24 mouse cellular contexts compared by ENCODE assay signal in genomic region chr12:75090957-75091356, GRCm38 (mm10).
DNase-seq lines count a peak whose midpoint lies in the region; ATAC-seq and TF ChIP-seq lines count a peak whose summit lies in the region.
"Had no signal": no experiment of that assay in that cellular context is flagged by ENCODE, and none has a peak within 500 bp of the region (broad histone marks: within the 10 kb centered on the region; RNA-seq: fewer than 3 reads in every experiment).

No protein-coding gene starts in this region.

- no peak for TF ChIP-seq EP300 in liver, postnatal 0 days (IDR thresholded peaks at IDR 0.05; ENCODE audit: low read depth)

- no peaks in the 10 kb centered on the region for H3K9me3 ChIP-seq in forebrain, embryonic 13.5 days (replicated peaks)
- no peaks in the 10 kb centered on the region for H3K9me3 ChIP-seq in forebrain, embryonic 10.5 days
- H3K9me3 ChIP-seq in forebrain, embryonic 15.5 days, result no peaks in the 10 kb centered on the region
- no peaks in the 10 kb centered on the region for H3K9me3 ChIP-seq in forebrain, embryonic 12.5 days
- H3K9me3 ChIP-seq in forebrain, embryonic 16.5 days (ENCODE audit: control insufficient read depth, low read length), result no peaks in the 10 kb centered on the region
- H3K9me3 ChIP-seq in liver, postnatal 0 days (ENCODE audit: low read length), result no peaks in the 10 kb centered on the region
- H3K9me3 ChIP-seq in midbrain, embryonic 14.5 days (ENCODE audit: control insufficient read depth, low read length), result no peaks in the 10 kb centered on the region
- H3K9me3 ChIP-seq: embryonic facial prominence, embryonic 10.5 days; embryonic facial prominence, embryonic 12.5 days; G1E had no signal

- no peak overlapping the region for H3K9ac ChIP-seq in forebrain, embryonic 13.5 days
- no peak overlapping the region for H3K9ac ChIP-seq in forebrain, embryonic 15.5 days (replicated peaks)
- no peak overlapping the region for H3K9ac ChIP-seq in forebrain, embryonic 12.5 days
- no peak overlapping the region for H3K9ac ChIP-seq in forebrain, embryonic 16.5 days (replicated peaks; ENCODE audit: low read depth, low read length)
- H3K9ac ChIP-seq in liver, postnatal 0 days (replicated peaks), result no peak overlapping the region
- H3K9ac ChIP-seq in midbrain, embryonic 14.5 days (replicated peaks; ENCODE audit: low read length), result no peak overlapping the region
- H3K9ac ChIP-seq: embryonic facial prominence, embryonic 12.5 days had no signal

- peak; percentile 6; the same call in 1 of the 2 replicates for ATAC-seq in forebrain, embryonic 13.5 days
- 0 out of 2 replicates have a peak, but pooled peaks have one; percentile 16 for ATAC-seq in forebrain, embryonic 15.5 days (replicated peaks)
- no peak for ATAC-seq in forebrain, embryonic 12.5 days (ENCODE audit: low FRiP score)
- peak; percentile 54 for ATAC-seq in forebrain, embryonic 16.5 days
- no peak for ATAC-seq in liver, postnatal 0 days
- ATAC-seq in midbrain, embryonic 14.5 days (ENCODE audit: low FRiP score, low TSS enrichment), result no peak
- ATAC-seq: activated CD4-positive, CD25-positive, alpha-beta regulatory T cell, adult 4 months; CD4-positive, CD25-positive, alpha-beta regulatory T cell, adult 4 months; Patski had no signal

- H3K4me3 ChIP-seq in forebrain, embryonic 13.5 days, result no peak overlapping the region
- H3K4me3 ChIP-seq in forebrain, embryonic 10.5 days, result no peak overlapping the region
- H3K4me3 ChIP-seq in forebrain, embryonic 15.5 days, result no peak overlapping the region
- H3K4me3 ChIP-seq in forebrain, embryonic 12.5 days (replicated peaks), result no peak overlapping the region
- H3K4me3 ChIP-seq in forebrain, embryonic 16.5 days (replicated peaks; ENCODE audit: low read length), result no peak overlapping the region
- H3K4me3 ChIP-seq in liver, postnatal 0 days (ENCODE audit: low read depth, low read length), result no peak overlapping the region
- H3K4me3 ChIP-seq in midbrain, embryonic 14.5 days (replicated peaks; ENCODE audit: low read depth, low read length), result no peak overlapping the region
- H3K4me3 ChIP-seq: embryonic facial prominence, embryonic 10.5 days; embryonic facial prominence, embryonic 12.5 days had no signal

- no peaks in the 10 kb centered on the region for H3K27me3 ChIP-seq in forebrain, embryonic 13.5 days
- H3K27me3 ChIP-seq in forebrain, embryonic 10.5 days (ENCODE audit: poor library complexity, severe bottlenecking), result no peaks in the 10 kb centered on the region
- no peaks in the 10 kb centered on the region for H3K27me3 ChIP-seq in forebrain, embryonic 15.5 days
- no peaks in the 10 kb centered on the region for H3K27me3 ChIP-seq in forebrain, embryonic 12.5 days
- no peaks in the 10 kb centered on the region for H3K27me3 ChIP-seq in forebrain, embryonic 16.5 days (replicated peaks; ENCODE audit: control insufficient read depth, insufficient read depth, low read length)
- no peaks in the 10 kb centered on the region for H3K27me3 ChIP-seq in liver, postnatal 0 days (ENCODE audit: insufficient read depth, low read length)
- no peaks in the 10 kb centered on the region for H3K27me3 ChIP-seq in midbrain, embryonic 14.5 days (ENCODE audit: control insufficient read depth, insufficient read depth, low read length)
- H3K27me3 ChIP-seq: CH12.LX; embryonic facial prominence, embryonic 12.5 days had no signal

- H3K36me3 ChIP-seq in forebrain, embryonic 13.5 days (ENCODE audit: poor library complexity, severe bottlenecking), result no peaks in the 10 kb centered on the region
- no peaks in the 10 kb centered on the region for H3K36me3 ChIP-seq in forebrain, embryonic 10.5 days (replicated peaks)
- H3K36me3 ChIP-seq in forebrain, embryonic 15.5 days, result no peaks in the 10 kb centered on the region
- H3K36me3 ChIP-seq in forebrain, embryonic 12.5 days (replicated peaks), result no peaks in the 10 kb centered on the region
- H3K36me3 ChIP-seq in forebrain, embryonic 16.5 days (ENCODE audit: control insufficient read depth, insufficient read depth), result no peaks in the 10 kb centered on the region
- H3K36me3 ChIP-seq in liver, postnatal 0 days (replicated peaks; ENCODE audit: insufficient read depth, low read length), result no peaks in the 10 kb centered on the region
- no peaks in the 10 kb centered on the region for H3K36me3 ChIP-seq in midbrain, embryonic 14.5 days (ENCODE audit: control insufficient read depth, insufficient read depth, low read length)
- H3K36me3 ChIP-seq: embryonic facial prominence, embryonic 10.5 days; embryonic facial prominence, embryonic 12.5 days; G1E had no signal

- H3K27ac ChIP-seq in forebrain, embryonic 13.5 days, result no peak overlapping the region
- no peak overlapping the region for H3K27ac ChIP-seq in forebrain, embryonic 10.5 days
- H3K27ac ChIP-seq in forebrain, embryonic 15.5 days (replicated peaks), result peak overlapping the region; percentile 38; the same call in 1 of the 2 replicates
- H3K27ac ChIP-seq in forebrain, embryonic 12.5 days, result no peak overlapping the region
- H3K27ac ChIP-seq in forebrain, embryonic 16.5 days (ENCODE audit: low read length), result no peak overlapping the region
- no peak overlapping the region for H3K27ac ChIP-seq in liver, postnatal 0 days (ENCODE audit: low read depth)
- H3K27ac ChIP-seq in midbrain, embryonic 14.5 days (replicated peaks; ENCODE audit: low read depth, low read length), result no peak overlapping the region
- H3K27ac ChIP-seq: embryonic facial prominence, embryonic 10.5 days; embryonic facial prominence, embryonic 12.5 days had no signal

- H3K4me2 ChIP-seq in forebrain, embryonic 13.5 days, result no peak overlapping the region
- H3K4me2 ChIP-seq in forebrain, embryonic 15.5 days (replicated peaks), result no peak overlapping the region
- no peak overlapping the region for H3K4me2 ChIP-seq in forebrain, embryonic 12.5 days
- H3K4me2 ChIP-seq in forebrain, embryonic 16.5 days (ENCODE audit: low read length), result no peak overlapping the region
- no peak overlapping the region for H3K4me2 ChIP-seq in liver, postnatal 0 days (ENCODE audit: low read depth, low read length)
- no peak overlapping the region for H3K4me2 ChIP-seq in midbrain, embryonic 14.5 days (ENCODE audit: low read length)
- H3K4me2 ChIP-seq: embryonic facial prominence, embryonic 12.5 days had no signal

- DNase-seq in forebrain, embryonic 10.5 days (ENCODE audit: extremely low spot score, low spot score), result no peak
- DNase-seq in brain, embryonic 14.5 days (ENCODE audit: low read depth), result peak; percentile 67
- DNase-seq in liver, postnatal 0 days, result no peak
- no peak for DNase-seq in midbrain, embryonic 14.5 days
- DNase-seq: adrenal gland, adult 8-10 months; adrenal gland, postnatal 14 days; adrenal gland, postnatal 36 days; B cell, adult 2 months; cerebellum, adult 11-12 months; cerebellum, adult 2 months; cerebellum, adult 9-10 months; cerebellum, postnatal 10 days; cerebellum, postnatal 25 days had no signal

- WGBS in forebrain, embryonic 13.5 days, result 95% methylated on average over 1 of the region's 1 CpGs
- WGBS in forebrain, embryonic 10.5 days, result 97% methylated on average over 1 of the region's 1 CpGs
- WGBS in forebrain, embryonic 15.5 days, result 83% methylated on average over 1 of the region's 1 CpGs
- WGBS in forebrain, embryonic 12.5 days, result 81% methylated on average over 1 of the region's 1 CpGs
- 66% methylated on average over 1 of the region's 1 CpGs for WGBS in forebrain, embryonic 16.5 days
- WGBS in liver, postnatal 0 days (ENCODE audit: insufficient replicate concordance), result 78% methylated on average over 1 of the region's 1 CpGs
- 95% methylated on average over 1 of the region's 1 CpGs for WGBS in midbrain, embryonic 14.5 days

- no peak for TF ChIP-seq CTCF in brain, embryonic 14.5 days (IDR thresholded peaks at IDR 0.05; ENCODE audit: borderline replicate concordance, extremely low read depth, insufficient read depth, insufficient read length)
- no peak for TF ChIP-seq CTCF in liver, postnatal 0 days (IDR thresholded peaks at IDR 0.05; ENCODE audit: low read depth)

- TF ChIP-seq POLR2A in brain, embryonic 14.5 days (IDR thresholded peaks at IDR 0.05; ENCODE audit: borderline replicate concordance, extremely low read depth, insufficient read depth, insufficient read length, poor library complexity, severe bottlenecking), result no peak

- 0 out of 2 replicates have a peak, but pooled peaks cover 3% of the 10 kb centered on the region for H3K4me1 ChIP-seq in forebrain, embryonic 13.5 days
- H3K4me1 ChIP-seq in forebrain, embryonic 10.5 days, result peaks cover 2% of the 10 kb centered on the region; the same call in 1 of the 2 replicates
- H3K4me1 ChIP-seq in forebrain, embryonic 15.5 days, result no peaks in the 10 kb centered on the region
- no peaks in the 10 kb centered on the region for H3K4me1 ChIP-seq in forebrain, embryonic 12.5 days
- H3K4me1 ChIP-seq in forebrain, embryonic 16.5 days (replicated peaks; ENCODE audit: control insufficient read depth, insufficient read depth, low read length), result peaks cover 5% of the 10 kb centered on the region
- H3K4me1 ChIP-seq in liver, postnatal 0 days (ENCODE audit: insufficient read depth), result no peaks in the 10 kb centered on the region
- H3K4me1 ChIP-seq in midbrain, embryonic 14.5 days (ENCODE audit: control insufficient read depth, insufficient read depth, low read length), result no peaks in the 10 kb centered on the region
- H3K4me1 ChIP-seq: embryonic facial prominence, embryonic 10.5 days; embryonic facial prominence, embryonic 12.5 days had no signal

Comparison
In these comparisons a context has a peak if more than half of its experiments do, and no peak if none do; other contexts are left out.
1. ATAC-seq: peak in forebrain, embryonic 13.5 days (single experiment), forebrain, embryonic 15.5 days (single experiment) and forebrain, embryonic 16.5 days (single experiment); none in forebrain, embryonic 12.5 days (single experiment), liver, postnatal 0 days (single experiment) and midbrain, embryonic 14.5 days (single experiment).